Mouse (Mus musculus) MEL (cell line): Measurements from ENCODE around the gene Crybb1. TPM values are rescaled to one million over a fixed set of nuclear protein-coding genes. Genes with fewer than 3 reads are reported as not detected.

Experiments
- DNase-seq: peaks from one replicate; pipeline ENCODE4 v3.0.0; 2011; ENCODE audit warnings: low read depth, low spot score
- H3K27ac ChIP-seq: 2 replicates; pipeline ENCODE4 v1.5.1; 2012; ENCODE audit warnings: low read depth, mild to moderate bottlenecking, control low read depth, low read length, moderate library complexity; ENCODE audit not compliant: control insufficient read depth
- H3K27me3 ChIP-seq, 2 experiments: fragments of 150-350 bp in 1 of 2; sonication (generic) in 1 of 2; 2 replicates each; pipeline ENCODE4 v1.6.1; 2012; ENCODE audit warnings: low read length in 2 of 2, mild to moderate bottlenecking in 2 of 2, improper control_type of control experiment in 1 of 2, moderate library complexity in 1 of 2; ENCODE audit not compliant: insufficient read depth in 2 of 2, control insufficient read depth in 1 of 2
- H3K36me3 ChIP-seq, 2 experiments: 2 replicates each; pipeline ENCODE4 v1.6.1; 2012 to 2014; ENCODE audit warnings: low read length in 2 of 2, improper control_type of control experiment in 1 of 2, inconsistent platforms in 1 of 2, mild to moderate bottlenecking in 1 of 2; ENCODE audit not compliant: insufficient read depth in 2 of 2, control insufficient read depth in 1 of 2
- H3K4me1 ChIP-seq, 2 experiments: fragments of 150-350 bp in 1 of 2; sonication (generic) in 1 of 2; 2 replicates each; pipeline ENCODE4 v1.6.1; 2012; ENCODE audit warnings: low read length in 2 of 2, improper control_type of control experiment in 1 of 2, mild to moderate bottlenecking in 1 of 2; ENCODE audit not compliant: insufficient read depth in 2 of 2, control insufficient read depth in 1 of 2
- H3K4me3 ChIP-seq, 2 experiments: fragments of 150-350 bp in 1 of 2; sonication (generic) in 1 of 2; 2 replicates each; pipeline ENCODE4 v1.5.1; 2012; ENCODE audit warnings: low read depth in 2 of 2, low read length in 2 of 2, mild to moderate bottlenecking in 2 of 2, moderate library complexity in 2 of 2, control low read depth in 1 of 2, improper control_type of control experiment in 1 of 2; ENCODE audit not compliant: control insufficient read depth in 1 of 2, insufficient read depth in 1 of 2
- H3K79me2 ChIP-seq: 2 replicates; pipeline ENCODE4 v1.6.1; 2012; ENCODE audit warnings: mild to moderate bottlenecking, low read length, moderate library complexity; ENCODE audit not compliant: control insufficient read depth, poor library complexity, insufficient read depth
- H3K9ac ChIP-seq: 2 replicates; pipeline ENCODE4 v1.6.1; 2012; ENCODE audit warnings: low read depth, mild to moderate bottlenecking, control low read depth, low read length, moderate library complexity; ENCODE audit not compliant: control insufficient read depth, poor library complexity, severe bottlenecking
- H3K9me3 ChIP-seq: fragments of 150-350 bp; sonication (generic); replicated peaks from 2 replicates; pipeline ENCODE4 v1.6.1; 2012; ENCODE audit warnings: mild to moderate bottlenecking, low read length, improper control_type of control experiment, moderate library complexity; ENCODE audit not compliant: insufficient read depth
- BHLHE40 ChIP-seq: IDR thresholded peaks from 2 replicates; pipeline ENCODE4 v1.6.1; 2012; ENCODE audit warnings: low read depth, mild to moderate bottlenecking, inconsistent platforms, low read length, improper control_type of control experiment, borderline replicate concordance
- CHD1 ChIP-seq: IDR thresholded peaks from 2 replicates; pipeline ENCODE4 v1.6.1; 2012; ENCODE audit warnings: low read depth, mild to moderate bottlenecking, inconsistent platforms, low read length, improper control_type of control experiment
- CTCF ChIP-seq, 3 experiments: IDR thresholded peaks in 2 of 3; conservative IDR thresholded peaks in 1 of 3; 2 replicates each; pipeline ENCODE4 v1.5.1; 2011 to 2012; ENCODE audit warnings: low read length in 3 of 3, low read depth in 2 of 3, mild to moderate bottlenecking in 2 of 3, improper control_type of control experiment in 1 of 3, inconsistent platforms in 1 of 3, mixed read lengths in 1 of 3, moderate library complexity in 1 of 3; ENCODE audit not compliant: control insufficient read depth in 1 of 3, insufficient read depth in 1 of 3, poor library complexity in 1 of 3, severe bottlenecking in 1 of 3
- E2F4 ChIP-seq: IDR thresholded peaks from 2 replicates; pipeline ENCODE4 v1.6.1; 2011; ENCODE audit warnings: low read depth, low read length, improper control_type of control experiment, borderline replicate concordance
- ELF1 ChIP-seq: IDR thresholded peaks from 2 replicates; pipeline ENCODE4 v1.6.1; 2014; ENCODE audit warnings: low read depth, mild to moderate bottlenecking, inconsistent platforms, low read length, improper control_type of control experiment, moderate library complexity
- EP300 ChIP-seq, 2 experiments: IDR thresholded peaks; 2 replicates each; pipeline ENCODE4 v1.6.1; 2011; ENCODE audit warnings: improper control_type of control experiment in 2 of 2, low read length in 2 of 2, low read depth in 1 of 2, mild to moderate bottlenecking in 1 of 2
- ETS1 ChIP-seq: IDR thresholded peaks from 2 replicates; pipeline ENCODE4 v1.6.1; 2012; ENCODE audit warnings: low read depth, mild to moderate bottlenecking, inconsistent platforms, low read length, improper control_type of control experiment, moderate library complexity
- GATA1 ChIP-seq: IDR thresholded peaks from 2 replicates; pipeline ENCODE4 v1.6.1; 2011; ENCODE audit warnings: low read depth, low read length, improper control_type of control experiment
- HCFC1 ChIP-seq: IDR thresholded peaks from 2 replicates; pipeline ENCODE4 v1.6.1; 2012; ENCODE audit warnings: low read depth, mild to moderate bottlenecking, inconsistent platforms, low read length, improper control_type of control experiment, moderate library complexity
- JUND ChIP-seq: IDR thresholded peaks from 2 replicates; pipeline ENCODE4 v1.6.1; 2011; ENCODE audit warnings: low read depth, mild to moderate bottlenecking, improper control_type of control experiment, low read length
- KAT2A ChIP-seq: conservative IDR thresholded peaks from 2 replicates; pipeline ENCODE4 v1.6.1; 2012; ENCODE audit warnings: low read depth, low read length, improper control_type of control experiment, inconsistent platforms
- MAFK ChIP-seq: IDR thresholded peaks from 2 replicates; pipeline ENCODE4 v1.6.1; 2011; ENCODE audit warnings: low read depth, mild to moderate bottlenecking, low read length, improper control_type of control experiment, borderline replicate concordance
- MAX ChIP-seq: IDR thresholded peaks from 2 replicates; pipeline ENCODE4 v1.6.1; 2011; ENCODE audit warnings: low read length, improper control_type of control experiment
- MAZ ChIP-seq: IDR thresholded peaks from 2 replicates; pipeline ENCODE4 v1.6.1; 2012; ENCODE audit warnings: low read depth, mild to moderate bottlenecking, inconsistent platforms, low read length, improper control_type of control experiment
- MXI1 ChIP-seq: IDR thresholded peaks from 2 replicates; pipeline ENCODE4 v1.6.1; 2011; ENCODE audit warnings: mild to moderate bottlenecking, low read depth, low read length, improper control_type of control experiment
- MYB ChIP-seq: IDR thresholded peaks from 2 replicates; pipeline ENCODE4 v1.6.1; 2011; ENCODE audit warnings: mild to moderate bottlenecking, low read depth, low read length, improper control_type of control experiment
- MYC ChIP-seq: IDR thresholded peaks from 2 replicates; pipeline ENCODE4 v1.6.1; 2011; ENCODE audit warnings: low read depth, mild to moderate bottlenecking, low read length, improper control_type of control experiment, moderate library complexity
- NRF1 ChIP-seq: IDR thresholded peaks from 2 replicates; pipeline ENCODE4 v1.6.1; 2014; ENCODE audit warnings: low read depth, mild to moderate bottlenecking, inconsistent platforms, low read length, improper control_type of control experiment, moderate library complexity; ENCODE audit not compliant: poor library complexity, insufficient read depth, severe bottlenecking
- POLR2A ChIP-seq, 2 experiments: IDR thresholded peaks; 2 replicates each; pipeline ENCODE4 v1.6.1; 2011 to 2012; ENCODE audit warnings: low read length in 2 of 2, mild to moderate bottlenecking in 2 of 2, control low read depth in 1 of 2, improper control_type of control experiment in 1 of 2, low read depth in 1 of 2, moderate library complexity in 1 of 2; ENCODE audit not compliant: control insufficient read depth in 1 of 2, insufficient read depth in 1 of 2, poor library complexity in 1 of 2
- POLR2AphosphoS5 ChIP-seq: IDR thresholded peaks from 2 replicates; pipeline ENCODE4 v1.6.1; 2012; ENCODE audit warnings: low read depth, borderline replicate concordance, mild to moderate bottlenecking, inconsistent platforms, low read length, moderate library complexity, mixed read lengths
- SMC3 ChIP-seq: IDR thresholded peaks from 2 replicates; pipeline ENCODE4 v1.6.1; 2011; ENCODE audit warnings: low read depth, low read length, improper control_type of control experiment
- TAL1 ChIP-seq: IDR thresholded peaks from 2 replicates; pipeline ENCODE4 v1.6.1; 2012; ENCODE audit warnings: mild to moderate bottlenecking, inconsistent platforms, low read length, moderate library complexity, mixed read lengths
- TBP ChIP-seq: IDR thresholded peaks from 2 replicates; pipeline ENCODE4 v1.8.0; 2011; ENCODE audit warnings: low read depth, low read length, improper control_type of control experiment
- TCF12 ChIP-seq: IDR thresholded peaks from 2 replicates; pipeline ENCODE4 v1.6.1; 2014; ENCODE audit warnings: low read depth, mild to moderate bottlenecking, inconsistent platforms, low read length, improper control_type of control experiment, moderate library complexity
- ZKSCAN1 ChIP-seq: IDR thresholded peaks from 2 replicates; pipeline ENCODE4 v1.6.1; 2012; ENCODE audit warnings: low read depth, mild to moderate bottlenecking, inconsistent platforms, low read length, improper control_type of control experiment, moderate library complexity
- polyA plus RNA-seq, 2 experiments: library from polyadenylated mRNA; stranded (reverse) in 1 of 2; unstranded in 1 of 2; fragments of >175 nt in 1 of 2; fragments of >200 nt in 1 of 2; gene quantifications; 2 replicates each; pipeline versions ENCODE4 v1.2.1 to v1.2.4; 2012; ENCODE audit warnings: low replicate concordance in 2 of 2, low read depth in 1 of 2; ENCODE audit not compliant: insufficient read length in 2 of 2, insufficient read depth in 1 of 2, missing spikeins in 1 of 2
- total RNA-seq: library from RNA; depleted of rRNA; stranded (reverse); fragments of 300-350 nt; gene quantifications from 2 replicates; pipeline ENCODE4 v1.2.3, GENCODE M21; 2012

Crybb1 gene
- total and polyA plus RNA-seq, 3 experiments, result 0.24 to 0.27 TPM; not detected in 1

- Histone ChIP-seq H3K9me3 (no peaks in the 10 kb centered on the region), H3K79me2 (peaks cover 76% of the 10 kb centered on the region), H3K36me3 (peaks cover 0 to 76% of the 10 kb centered on the region in 2 experiments; a peak in 2 of 4 replicates), H3K27ac (peak overlapping the region; percentile 86), H3K27me3 (no peaks in the 10 kb centered on the region), H3K9ac (peak overlapping the region; percentile 32), H3K4me3 (no peak overlapping the region), H3K4me1 (peaks cover 16 to 91% of the 10 kb centered on the region in 2 experiments)
- DNase-seq, result peak; percentile 44
- TF ChIP-seq MAZ (no peak), JUND (no peak), GATA1 (no peak), SMC3 (no peak), BHLHE40 (no peak), E2F4 (no peak), MAFK (no peak), KAT2A (no peak)
- TF ChIP-seq, all 39 proteins: peak for 0
Observed at GRCm38 (mm10) chr5:112282780-112283482, 27.3 kb downstream of the Crybb1 start.

- Histone ChIP-seq H3K79me2 (peaks cover 76% of the 10 kb centered on the region), H3K27me3 (no peaks in the 10 kb centered on the region), H3K4me1 (peaks cover 16 to 92% of the 10 kb centered on the region in 2 experiments), H3K36me3 (peaks cover 0 to 81% of the 10 kb centered on the region in 2 experiments; a peak in 2 of 4 replicates), H3K9me3 (no peaks in the 10 kb centered on the region), H3K9ac (peak overlapping the region; percentile 39), H3K27ac (peak overlapping the region; percentile 86), H3K4me3 (peak overlapping the region in 1 of 2 experiments; percentile 15; a peak in 1 of 4 replicates)
- peak; percentile 81 for DNase-seq
- no peak for TF ChIP-seq ELF1
- TF ChIP-seq MAFK, result no peak
- no peak for TF ChIP-seq KAT2A
- no peak for TF ChIP-seq MAX
- TF ChIP-seq TCF12, result peak; percentile 90
- no peak for TF ChIP-seq POLR2AphosphoS5
- no peak for TF ChIP-seq CTCF (IDR thresholded peaks at IDR 0.05 in 2 of 3, conservative IDR thresholded peaks at IDR 0.05 in 1 of 3; ENCODE audit: control insufficient read depth in 1 of 3, insufficient read depth in 1 of 3, low read depth in 2 of 3, low read length in 3 of 3, poor library complexity in 1 of 3, severe bottlenecking in 1 of 3)
- TF ChIP-seq TAL1, result peak; percentile 85
- no peak for TF ChIP-seq MXI1
- TF ChIP-seq MAZ, result peak; percentile 87
- no peak; the same call in 1 of the 2 replicates for TF ChIP-seq CHD1
- TF ChIP-seq EP300 (IDR thresholded peaks at IDR 0.05; ENCODE audit: low read depth in 1 of 2, low read length in 2 of 2), result peak; percentile 82 to 93
- TF ChIP-seq HCFC1, result no peak
- TF ChIP-seq TBP, result no peak
- peak; percentile 100 for TF ChIP-seq ZKSCAN1
- TF ChIP-seq NRF1, result no peak
- no peak for TF ChIP-seq MYC
- peak; percentile 16; the same call in 1 of the 2 replicates for TF ChIP-seq BHLHE40
- no peak for TF ChIP-seq MYB
- TF ChIP-seq GATA1, result peak; percentile 84
- peak; percentile 69; the same call in 1 of the 2 replicates for TF ChIP-seq ETS1
- TF ChIP-seq POLR2A (IDR thresholded peaks at IDR 0.05; ENCODE audit: control insufficient read depth in 1 of 2, insufficient read depth in 1 of 2, low read depth in 1 of 2, low read length in 2 of 2, poor library complexity in 1 of 2), result 0 out of 4 replicates have a peak, but pooled peaks of 1 of the 2 experiments have one; percentile 37
- no peak for TF ChIP-seq SMC3
Observed at GRCm38 (mm10) chr5:112283543-112284202, 28.1 kb downstream of the Crybb1 start.
